Mouse (Mus musculus) urinary bladder, postnatal 25 days (tissue): Measurements from ENCODE around the gene Nol3.

ENCODE experiments used
- DNase-seq: peaks from one replicate; pipeline ENCODE4 v3.0.0; 2022; ENCODE audit warnings: low spot score

Gene Nol3

DNA sequence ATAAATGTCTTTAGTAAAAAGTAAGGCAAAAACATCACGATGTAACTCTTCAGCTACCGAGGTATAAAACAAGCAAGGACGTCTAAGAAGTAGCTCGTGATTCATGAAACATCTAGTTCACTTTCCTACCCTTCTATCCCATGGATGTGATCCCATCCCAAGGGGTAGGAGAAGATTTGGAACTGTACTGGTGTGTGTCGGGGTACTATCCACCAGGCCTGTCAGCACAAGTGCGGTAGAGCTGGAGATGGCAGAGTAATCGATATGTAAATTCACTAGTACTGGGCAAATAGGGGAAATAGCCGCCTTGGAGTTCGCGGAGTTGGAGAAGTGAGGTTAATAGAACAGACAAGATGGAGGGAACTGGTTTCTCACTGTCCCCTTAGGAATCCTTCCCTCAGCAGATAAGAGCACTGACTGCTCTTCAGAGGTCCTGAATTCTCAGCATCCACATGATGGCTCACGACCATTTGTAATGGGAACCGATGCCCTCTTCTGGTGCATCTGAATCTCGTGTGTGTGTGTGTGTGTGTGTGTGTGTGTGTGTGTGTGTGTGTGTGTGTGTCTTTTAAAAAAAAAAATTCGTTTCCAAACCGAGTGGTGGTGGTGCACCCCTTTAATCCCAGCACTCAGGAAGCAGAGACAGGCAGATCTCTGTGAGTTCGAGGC lies 12.6 kb upstream of the Nol3 start:
- DNase-seq: no peak

GRCm38 (mm10) chr8:105264024-105264982 lies 11.6 kb upstream of the Nol3 start, which contains the start of the genes Tradd and Fbxl8:
Gene Tradd (minus strand): TSS chr8:105264609.
Gene Fbxl8 (plus strand): TSS chr8:105264648.
- peak; percentile 74 for DNase-seq

GRCm38 (mm10) chr8:105265128-105265527 lies 10.8 kb upstream of the Nol3 start:
- DNase-seq: no peak

- DNase-seq: no peak
These were observed 9.2 kb upstream of the Nol3 start for GRCm38 (mm10) chr8:105266775-105267174.

DNA sequence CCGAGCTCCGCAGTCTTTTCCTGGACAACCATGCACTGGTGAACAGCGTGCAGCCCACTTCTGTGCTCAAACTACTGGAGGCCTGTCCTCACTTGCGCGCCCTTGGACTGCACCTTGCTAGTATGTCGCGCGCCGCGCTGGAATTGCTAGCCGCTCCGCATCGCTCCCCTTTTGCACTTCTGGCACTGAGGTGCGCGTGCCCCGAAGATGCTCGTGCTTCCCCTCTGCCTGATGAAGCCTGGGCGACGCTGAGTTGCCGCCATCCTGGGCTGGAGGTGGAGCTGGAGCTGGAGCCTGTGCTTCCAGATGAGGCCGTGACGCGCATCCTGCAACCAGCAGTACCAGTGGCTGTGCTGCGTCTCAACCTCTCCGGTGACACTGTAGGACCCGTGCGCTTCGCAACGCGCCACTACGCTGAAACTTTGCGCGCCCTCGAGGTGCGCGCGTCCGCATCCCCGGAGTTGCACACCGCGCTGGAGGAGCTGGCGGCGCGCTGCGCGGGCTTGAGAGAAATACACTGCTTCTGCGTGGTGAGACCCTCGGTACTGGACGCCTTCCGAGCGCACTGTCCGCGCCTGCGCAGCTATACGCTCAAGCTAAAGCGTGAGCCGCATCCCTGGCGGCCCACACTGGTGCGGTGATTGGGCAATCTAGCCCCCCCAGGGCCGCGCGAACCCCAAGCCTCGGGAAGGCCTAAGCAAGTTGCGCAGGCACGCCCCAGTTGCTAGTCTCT lies 7.4 kb upstream of the Nol3 start:
- DNase-seq: no peak

GRCm38 (mm10) chr8:105269075-105269458 lies 6.9 kb upstream of the Nol3 start:
- DNase-seq: no peak

DNA sequence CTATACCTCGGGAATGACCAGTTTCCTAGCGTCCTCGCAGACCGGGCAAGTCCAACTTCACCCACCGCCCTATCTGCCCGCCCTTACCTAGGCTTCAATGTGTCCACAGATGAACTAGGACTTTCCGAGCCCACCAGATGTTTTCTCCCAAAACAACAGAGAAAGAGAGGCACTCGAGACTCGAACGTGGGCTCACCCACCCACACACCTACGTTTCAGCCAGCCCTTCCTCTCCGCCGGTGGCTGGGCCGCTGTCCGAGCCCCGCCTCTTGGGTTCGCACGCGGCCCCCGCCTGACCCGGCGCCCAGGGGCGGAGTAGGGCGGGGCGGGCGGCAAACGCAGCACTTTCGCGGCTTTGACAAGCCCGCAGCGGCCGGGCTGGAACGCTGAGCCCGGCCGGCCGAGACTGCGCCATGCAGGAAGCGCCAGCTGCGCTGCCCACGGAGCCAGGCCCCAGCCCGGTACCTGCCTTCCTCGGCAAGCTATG lies 6.4 kb upstream of the Nol3 start, which contains the start of gene Hsf4:
TSS of gene Hsf4 (plus strand) at position 341 of the 487 bp plus-strand sequence.
- peak; percentile 61 for DNase-seq

DNA sequence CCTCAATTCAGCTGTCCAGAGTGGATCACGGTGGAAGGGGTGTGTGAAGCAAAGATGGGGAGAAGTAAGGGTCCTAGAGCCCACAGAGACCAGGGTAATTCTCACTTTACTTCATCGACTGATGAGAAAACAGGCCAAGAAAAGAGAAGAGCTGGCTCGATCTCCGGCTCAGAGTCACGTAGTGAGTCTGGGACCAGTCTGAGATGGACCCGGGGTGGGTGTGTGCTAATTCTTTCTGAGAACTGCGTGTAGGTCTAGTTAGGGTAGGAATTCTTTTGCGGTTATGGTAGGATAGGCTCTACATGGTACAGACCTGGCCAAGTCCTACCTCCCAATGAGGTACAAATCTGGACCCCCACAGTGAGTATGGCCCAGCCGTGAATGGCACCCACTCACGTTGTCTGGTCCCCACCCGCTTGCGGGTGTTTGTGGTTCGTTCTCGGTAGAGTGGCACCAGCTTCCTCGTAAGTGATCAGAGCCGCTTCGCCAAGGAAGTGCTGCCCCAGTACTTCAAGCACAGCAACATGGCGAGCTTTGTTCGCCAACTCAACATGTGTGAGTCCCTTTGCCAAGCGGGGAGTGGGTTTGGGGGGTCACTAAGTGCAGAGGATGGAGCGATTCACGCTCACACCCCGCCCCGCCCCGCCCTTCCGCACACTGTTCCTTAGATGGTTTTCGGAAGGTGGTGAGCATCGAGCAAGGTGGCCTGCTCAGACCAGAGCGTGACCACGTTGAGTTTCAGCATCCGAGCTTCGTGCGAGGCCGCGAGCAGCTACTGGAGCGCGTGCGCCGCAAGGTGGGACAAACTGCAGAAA lies 5.6 kb upstream of the Nol3 start:
- no peak for DNase-seq

DNA sequence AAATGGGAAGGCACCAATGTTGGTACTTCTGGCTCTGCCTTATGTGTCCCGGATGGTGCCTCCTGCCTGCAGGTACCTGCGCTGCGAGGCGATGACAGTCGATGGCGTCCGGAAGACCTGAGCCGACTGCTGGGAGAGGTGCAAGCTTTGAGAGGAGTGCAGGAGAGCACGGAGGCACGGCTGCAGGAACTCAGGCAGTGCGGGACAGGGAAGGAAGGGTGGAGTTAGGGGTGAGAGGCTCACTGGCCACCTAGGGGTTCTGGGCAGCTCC lies 5.1 kb upstream of the Nol3 start:
- DNase-seq: no peak

DNA sequence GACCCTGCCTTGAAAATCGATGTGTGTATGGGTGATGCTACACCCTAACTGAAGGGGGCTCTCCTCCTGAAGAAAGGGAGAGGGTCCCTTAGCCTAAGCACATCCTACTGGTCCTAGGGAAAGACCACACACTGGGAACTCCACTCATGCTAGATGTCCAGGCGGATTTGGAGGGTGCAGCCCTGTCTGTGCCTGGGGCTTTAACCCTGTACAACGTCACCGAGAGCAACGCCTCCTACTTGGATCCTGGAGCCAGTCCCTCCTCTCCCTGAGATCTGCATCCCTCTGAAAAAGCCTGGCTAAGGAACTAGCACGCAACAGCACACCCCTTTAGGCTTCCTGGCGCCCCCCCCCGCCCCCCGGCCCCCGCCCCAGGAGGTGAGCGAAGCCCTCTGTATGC lies 553 bp upstream of the Nol3 start:
- DNase-seq: no peak

DNA sequence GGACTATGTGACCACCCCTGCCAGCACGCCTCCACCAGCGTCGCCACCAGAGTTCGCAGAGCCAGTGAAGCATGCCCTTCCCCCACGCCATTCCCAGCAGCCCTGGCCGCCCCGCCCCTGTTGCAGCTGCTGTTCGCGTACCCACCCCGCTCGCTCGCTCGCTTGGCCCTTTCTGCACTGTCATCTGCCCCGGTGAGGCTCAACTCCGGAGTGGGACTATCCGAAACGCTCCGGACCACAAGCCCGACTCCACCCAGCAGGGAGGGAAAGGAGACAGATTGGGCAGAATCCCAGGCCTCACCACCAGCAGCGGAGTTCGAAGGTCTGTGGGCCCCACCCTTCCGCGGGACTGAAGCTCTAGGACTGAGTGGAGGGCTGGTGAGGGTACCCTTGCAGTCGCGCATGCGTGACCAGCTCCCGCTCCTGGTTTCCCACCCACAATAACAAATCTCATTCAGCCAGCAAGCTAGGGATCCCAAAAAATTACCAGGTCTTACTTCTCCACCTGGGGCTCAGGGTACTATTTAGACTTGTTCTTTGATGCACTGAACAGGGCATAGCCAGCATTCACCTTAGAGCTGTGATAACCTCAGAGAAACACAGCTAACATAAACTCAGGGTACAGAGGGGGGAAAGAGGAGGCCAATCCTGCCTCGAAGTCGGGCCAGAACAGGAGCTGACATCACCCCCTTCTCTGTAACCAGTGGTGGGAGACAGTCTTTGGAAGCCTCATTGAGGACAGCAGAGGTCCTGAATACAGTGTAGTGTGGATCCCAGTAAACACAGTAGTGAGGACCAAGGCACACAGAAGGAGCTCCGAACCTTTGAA lies 566 bp downstream of the Nol3 start:
- DNase-seq: peak; percentile 40

GRCm38 (mm10) chr8:105278911-105279334 lies 3.0 kb downstream of the Nol3 start:
- DNase-seq: peak; percentile 68

- DNase-seq: no peak
These were observed 4.6 kb downstream of the Nol3 start for GRCm38 (mm10) chr8:105280567-105280966.

DNA sequence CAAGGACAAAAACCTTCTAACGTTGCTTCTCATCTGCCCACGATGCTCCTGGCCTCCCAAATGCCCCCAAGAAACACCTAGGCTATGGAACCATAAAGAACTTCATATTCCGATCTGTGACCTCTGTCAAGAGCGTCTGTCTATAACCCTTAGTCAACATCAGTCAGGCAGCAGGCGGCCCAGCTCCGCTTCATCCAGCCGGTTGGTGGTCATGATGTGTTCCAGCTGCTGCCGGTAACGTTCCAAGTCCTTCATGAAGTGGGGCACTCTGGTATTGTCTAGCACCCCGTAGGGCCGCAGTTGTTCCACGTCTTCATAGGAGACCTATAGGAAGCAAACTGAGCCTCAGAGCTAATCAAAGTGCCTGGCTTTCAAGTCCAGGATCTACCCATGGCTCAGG lies 5.9 kb downstream of the Nol3 start:
- no peak for DNase-seq

GRCm38 (mm10) chr8:105282239-105282638 lies 6.3 kb downstream of the Nol3 start:
- no peak for DNase-seq

- DNase-seq: peak; percentile 59
These were observed 7.1 kb downstream of the Nol3 start for GRCm38 (mm10) chr8:105283074-105283473.

DNA sequence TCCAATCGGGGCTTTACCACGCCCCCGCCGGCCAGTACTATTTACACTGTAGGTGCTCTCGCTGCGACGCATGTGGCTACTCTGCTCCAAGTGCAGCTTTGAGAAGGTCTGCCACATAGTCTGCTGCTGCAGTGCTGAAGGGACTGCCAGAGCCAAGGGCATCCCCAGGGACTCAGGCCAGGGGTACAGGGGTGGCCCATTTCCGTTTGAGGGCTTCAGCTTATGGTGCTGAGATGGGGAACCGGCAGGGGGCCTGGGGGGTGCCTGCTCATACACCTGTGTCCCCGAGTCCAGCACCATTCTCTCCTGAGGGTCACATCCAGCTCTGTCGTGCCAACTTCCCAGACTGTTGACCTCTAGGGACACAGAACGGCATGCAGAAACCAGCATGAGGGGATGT lies 9.6 kb downstream of the Nol3 start:
- no peak for DNase-seq

GRCm38 (mm10) chr8:105286907-105287306 lies 11.0 kb downstream of the Nol3 start:
- no peak for DNase-seq

DNA sequence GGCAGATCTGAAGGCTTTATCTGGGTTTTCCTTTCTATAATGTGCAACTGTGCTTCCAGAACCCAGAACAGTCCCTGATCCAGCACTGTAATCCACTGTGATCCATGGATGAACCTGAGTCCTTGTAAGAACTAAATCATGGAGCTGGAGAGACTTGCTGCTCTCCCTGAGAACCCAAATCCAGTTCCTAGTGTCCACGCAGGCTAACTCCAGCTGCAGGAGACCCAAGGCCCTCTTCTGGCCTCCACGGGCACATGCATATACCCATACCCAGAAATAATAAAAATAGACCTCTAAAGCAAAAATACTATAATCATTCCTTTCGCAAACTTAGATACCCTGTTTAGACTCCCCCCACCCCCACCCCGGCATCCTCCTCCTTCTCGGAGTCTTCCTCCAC lies 12.3 kb downstream of the Nol3 start:
- no peak for DNase-seq

- peak; percentile 91 for DNase-seq
These were observed 13.2 kb downstream of the Nol3 start for GRCm38 (mm10) chr8:105288958-105289732.
